Mouse (Mus musculus) monocyte, adult 5-6 weeks (primary cell): ENCODE measurements around the gene Odc1. TPM values are rescaled to one million over a fixed set of nuclear protein-coding genes. Genes with fewer than 3 reads are reported as not detected.
A peak's percentile ranks its signal among the peaks of the same experiment; 100 is the strongest.

Source experiments
- ATAC-seq: fragments of 153-309, 156-312 bp; replicated peaks from 2 replicates; pipeline ENCODE4 v1.8.0; 2017; ENCODE audit warnings: mild to moderate bottlenecking; ENCODE audit not compliant: low TSS enrichment, insufficient number of reproducible peaks, severe bottlenecking, poor library complexity, low FRiP score
- total RNA-seq: library from RNA; stranded (forward); fragments of 200-1000, 200-491, 200-594 nt; gene quantifications from 3 replicates; pipeline ENCODE4 v1.2.3, GENCODE M21; 2017

Odc1 gene
- 140 to 224 TPM (median 146 TPM) in 3 replicates for total RNA-seq

DNA sequence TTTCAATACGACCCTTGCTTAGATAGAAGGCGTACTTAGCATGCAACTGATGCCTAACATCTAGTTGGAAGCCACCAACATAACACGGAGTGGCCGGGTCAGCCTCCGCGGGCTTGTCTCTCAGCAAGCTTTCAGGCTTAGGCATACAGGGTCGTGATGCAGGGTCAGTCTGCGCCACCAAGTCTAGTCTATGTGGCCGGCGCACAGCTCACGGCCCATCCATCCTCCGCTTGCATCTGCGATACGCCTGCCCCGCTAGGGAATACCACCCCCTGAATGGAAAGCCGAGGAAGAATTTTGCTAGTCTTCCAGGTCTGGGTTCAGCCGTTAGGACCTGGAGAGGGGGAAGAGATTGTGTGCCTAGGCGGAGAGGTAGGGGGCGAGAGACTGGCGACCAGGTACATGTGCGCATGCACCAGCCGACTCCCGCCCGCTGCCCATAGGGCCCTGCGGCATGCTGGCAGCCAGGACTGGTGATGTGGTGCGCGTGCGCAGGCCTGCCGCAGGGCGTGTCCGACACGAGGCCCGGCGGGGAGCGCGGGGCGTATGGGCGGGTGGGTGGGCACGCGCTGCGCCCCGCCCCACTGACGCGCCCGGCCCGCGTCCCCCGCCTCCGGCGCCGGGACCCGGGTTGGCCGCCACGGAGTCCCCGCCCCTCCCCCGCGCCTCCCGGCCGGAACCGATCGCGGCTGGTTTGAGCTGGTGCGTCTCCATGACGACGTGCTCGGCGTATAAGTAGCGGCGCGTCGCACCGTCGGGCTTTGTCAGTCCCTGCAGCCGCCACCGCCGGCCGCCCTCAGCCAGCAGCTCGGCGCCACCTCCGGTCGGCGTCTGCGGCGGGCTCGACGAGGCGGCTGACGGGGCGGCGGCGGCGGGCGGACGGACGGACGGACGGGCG, at the start of gene Odc1:
TSS of gene Odc1 (plus strand) at position 586 of the 898 bp plus-strand sequence.
- peak; percentile 85 for ATAC-seq

DNA sequence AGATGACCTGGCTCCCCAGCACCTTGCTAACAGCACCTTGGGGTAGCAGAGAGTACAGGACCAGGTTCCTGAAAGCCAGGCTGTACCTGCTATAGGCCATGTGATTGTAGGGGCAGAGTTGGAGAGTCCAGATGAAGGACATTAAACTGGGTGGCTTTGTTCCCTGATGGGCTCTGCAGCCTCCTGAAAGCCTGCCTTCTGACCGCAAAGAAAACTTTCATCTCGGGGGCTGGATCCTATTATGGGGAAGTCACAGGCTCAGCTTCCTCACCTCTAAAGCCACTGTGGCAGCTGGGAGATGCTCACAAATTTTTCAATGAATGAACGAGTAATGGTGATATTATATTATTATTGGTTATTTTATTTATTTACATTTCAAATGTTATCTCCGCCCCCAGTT, 49.8 kb upstream of the Odc1 start:
- ATAC-seq, result no peak

DNA sequence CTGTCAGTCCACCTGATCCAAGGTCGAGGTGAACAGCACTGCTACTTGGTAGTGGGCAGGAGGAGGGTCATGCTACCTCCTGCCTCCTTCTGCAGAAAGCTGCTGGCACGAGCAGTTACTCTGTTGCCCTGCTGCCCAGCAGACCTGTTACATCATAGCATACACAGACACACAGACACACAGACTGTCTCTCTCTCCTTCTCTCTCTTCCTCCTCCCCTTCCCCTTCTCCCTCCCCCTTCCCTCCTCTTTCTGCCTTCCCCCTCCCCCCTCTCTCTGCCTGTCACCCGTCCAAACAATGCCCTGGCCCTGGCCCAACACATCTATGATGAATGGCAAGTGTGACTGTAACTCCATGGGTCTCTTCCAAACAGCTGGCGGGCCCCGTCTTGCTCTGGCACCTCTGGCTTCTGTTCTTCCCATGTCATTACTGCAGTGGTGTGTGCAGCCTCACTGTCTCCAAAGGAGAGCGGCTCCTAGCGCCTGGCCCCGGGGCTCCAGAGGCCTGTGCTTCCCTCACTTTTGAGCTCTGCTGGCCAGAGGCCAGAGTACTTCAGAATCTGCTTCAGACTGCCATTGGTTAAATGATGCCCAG, 48.6 kb upstream of the Odc1 start:
- ATAC-seq, result no peak

DNA sequence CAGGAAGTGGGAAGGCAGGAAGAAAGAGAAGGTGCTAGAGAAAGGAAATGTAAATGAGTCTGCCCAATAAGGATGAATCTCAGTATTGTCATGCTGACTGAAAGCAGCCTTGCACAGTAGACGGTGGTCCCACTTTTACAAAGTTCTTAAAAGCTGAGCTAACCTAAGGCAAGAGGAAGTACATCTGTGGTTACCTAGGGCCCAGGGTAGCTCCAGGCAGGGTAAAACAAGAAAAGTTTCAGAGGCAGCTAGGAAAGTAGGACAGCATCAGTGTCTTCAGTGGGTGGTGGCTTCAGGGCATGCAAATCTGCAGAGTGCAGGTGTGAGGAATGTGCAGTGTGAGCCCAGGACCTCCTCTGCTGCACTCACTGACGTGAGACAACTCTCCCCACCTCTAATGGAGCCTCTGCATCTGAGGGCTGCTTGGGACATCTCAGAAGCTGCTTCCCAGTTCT, 38.9 kb upstream of the Odc1 start:
- 0 out of 2 replicates have a peak, but pooled peaks have one; percentile 17 for ATAC-seq

DNA sequence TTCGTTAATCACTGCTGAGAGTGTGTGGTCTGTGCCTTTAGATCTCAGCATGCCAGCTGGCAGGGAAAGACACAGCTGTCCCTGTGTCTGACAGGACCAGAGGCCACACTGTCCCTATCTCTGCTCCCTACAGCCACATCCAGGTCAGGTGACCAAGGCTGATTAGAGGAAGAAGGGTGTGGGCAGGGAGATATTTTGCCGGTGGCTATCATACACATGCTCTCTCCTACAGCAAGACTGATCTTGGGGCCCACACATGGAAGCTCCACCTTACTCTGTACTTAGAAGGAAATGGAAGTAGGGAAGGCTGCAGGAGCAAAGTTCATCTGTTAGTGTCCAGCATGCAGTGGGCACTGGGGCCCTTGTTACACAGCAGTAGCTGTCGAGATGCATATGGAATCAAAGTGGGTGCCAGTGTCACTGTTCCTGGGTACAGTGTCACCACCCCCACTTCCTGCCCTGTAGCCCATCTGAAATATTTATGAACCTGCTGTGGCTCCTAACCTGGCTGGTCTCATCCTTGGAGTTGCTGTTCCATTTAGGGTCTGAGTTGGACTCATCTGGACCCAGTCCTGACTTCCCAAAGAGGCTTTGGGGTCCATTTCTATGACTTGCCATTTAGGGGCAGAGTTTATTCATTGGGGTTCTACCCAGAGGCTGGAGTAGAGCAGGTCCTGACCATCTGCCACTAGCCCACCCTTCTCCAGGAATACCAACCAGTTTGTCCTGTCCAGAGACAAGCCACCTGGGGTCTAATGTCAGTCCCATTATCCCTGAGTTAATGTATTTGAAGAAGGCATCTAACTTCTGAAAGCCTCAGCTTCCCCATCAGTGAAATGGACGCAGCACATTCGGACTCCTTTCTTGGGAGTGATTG, 38.2 kb upstream of the Odc1 start:
- no peak for ATAC-seq

DNA sequence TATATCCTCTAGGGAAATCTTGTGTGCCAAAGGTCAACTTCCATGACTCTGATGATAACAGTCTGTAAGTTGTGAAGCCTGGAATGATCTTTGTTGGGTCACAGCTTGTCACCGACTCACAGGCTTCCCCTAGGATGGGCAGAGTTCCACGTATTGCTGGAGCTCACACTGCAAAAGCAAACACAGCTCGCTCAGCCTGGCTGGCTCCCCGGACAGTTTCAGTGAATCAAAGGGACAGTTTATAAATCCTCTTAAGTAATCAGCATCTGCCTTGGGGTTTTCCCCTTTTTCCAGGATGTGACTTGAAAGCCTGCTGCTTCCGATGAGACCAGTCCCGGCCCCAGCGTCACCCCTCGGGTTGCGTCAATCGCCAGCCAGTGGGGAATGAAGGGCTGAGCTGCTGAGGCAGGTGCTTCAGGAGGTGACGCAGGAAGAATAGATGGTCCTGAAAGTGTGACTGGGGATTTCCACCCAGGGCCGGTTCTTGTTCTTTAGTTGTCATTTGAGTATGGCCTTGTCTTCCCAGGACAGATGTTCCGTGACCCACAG, 37.5 kb upstream of the Odc1 start:
- ATAC-seq, result no peak

DNA sequence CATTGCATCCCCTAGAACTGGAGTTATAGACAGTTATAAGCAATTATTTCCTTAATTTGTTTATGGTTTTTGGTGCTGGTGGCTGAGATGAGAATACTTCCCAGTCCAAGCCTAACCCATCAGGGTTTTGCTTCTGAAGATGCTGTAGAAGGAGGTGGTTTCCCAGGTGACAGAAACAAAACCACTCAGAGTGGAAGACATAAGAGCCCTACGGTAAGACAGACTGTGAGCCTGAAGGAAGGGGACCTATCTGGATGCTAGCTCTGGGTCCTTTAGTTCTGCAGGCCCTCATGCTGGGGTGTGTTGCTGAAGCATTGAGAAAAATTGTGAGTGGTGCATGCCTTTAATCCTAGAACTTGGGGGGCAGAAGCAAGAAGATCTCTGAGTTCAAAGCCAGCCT, 35.3 kb upstream of the Odc1 start:
- ATAC-seq, result no peak

DNA sequence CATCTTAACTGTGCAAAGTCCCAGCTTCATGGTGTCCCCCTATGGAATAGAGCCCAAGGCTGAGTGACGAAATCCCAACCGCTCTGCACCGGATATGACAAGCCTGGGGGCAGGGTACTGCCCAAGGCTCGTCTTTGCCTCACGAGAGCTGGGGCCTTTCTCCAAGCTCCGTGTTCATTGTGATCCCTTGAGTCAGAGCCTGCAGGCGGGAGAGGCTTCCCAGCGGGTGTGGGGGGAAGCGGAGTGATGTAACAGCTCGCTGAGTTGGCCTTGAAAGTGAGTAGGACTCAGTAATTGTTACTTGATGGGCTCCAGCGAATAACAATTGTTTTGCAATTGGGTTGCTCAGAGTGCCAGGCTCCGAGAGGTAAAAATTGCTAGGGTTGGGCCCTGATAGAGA, 34.4 kb upstream of the Odc1 start:
- no peak for ATAC-seq

DNA sequence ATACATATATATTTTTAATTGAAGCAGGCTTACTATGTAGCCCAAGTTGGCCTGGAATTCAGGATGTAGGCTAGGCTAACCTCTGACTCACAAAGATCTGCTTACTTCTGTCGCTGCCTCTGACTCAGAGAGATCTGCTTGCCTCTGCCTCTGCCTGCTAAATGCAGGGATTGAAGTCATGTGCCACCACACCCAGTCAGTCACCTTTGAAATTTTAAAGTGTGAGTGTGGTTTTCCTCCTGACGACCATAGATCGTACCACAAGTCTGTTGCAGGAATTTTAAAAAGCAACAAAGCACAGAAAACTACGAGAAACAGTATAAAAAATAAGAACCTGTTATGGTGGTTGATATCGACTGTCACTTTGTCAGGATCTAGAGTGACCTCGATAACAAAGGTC, 33.6 kb upstream of the Odc1 start:
- no peak for ATAC-seq

DNA sequence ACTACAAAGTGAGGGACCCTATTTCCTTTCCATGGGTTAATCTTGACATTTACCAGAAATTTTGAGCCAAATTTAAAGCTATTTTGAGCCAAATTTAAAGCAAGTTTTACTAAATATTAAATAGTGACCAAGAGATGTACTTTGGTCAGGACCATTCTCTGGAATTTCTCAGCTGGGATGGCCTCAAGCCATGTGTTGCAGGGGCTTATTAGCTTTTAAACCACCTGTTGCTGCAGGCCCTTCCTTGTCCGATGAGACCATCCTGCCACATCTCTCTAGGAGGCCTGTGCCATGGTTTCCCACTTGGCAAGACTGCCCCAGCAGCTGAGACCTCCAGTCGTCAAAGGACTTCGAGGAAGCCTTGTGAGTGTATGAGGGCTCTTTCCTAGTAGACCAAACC, 15.4 kb upstream of the Odc1 start:
- ATAC-seq, result no peak

DNA sequence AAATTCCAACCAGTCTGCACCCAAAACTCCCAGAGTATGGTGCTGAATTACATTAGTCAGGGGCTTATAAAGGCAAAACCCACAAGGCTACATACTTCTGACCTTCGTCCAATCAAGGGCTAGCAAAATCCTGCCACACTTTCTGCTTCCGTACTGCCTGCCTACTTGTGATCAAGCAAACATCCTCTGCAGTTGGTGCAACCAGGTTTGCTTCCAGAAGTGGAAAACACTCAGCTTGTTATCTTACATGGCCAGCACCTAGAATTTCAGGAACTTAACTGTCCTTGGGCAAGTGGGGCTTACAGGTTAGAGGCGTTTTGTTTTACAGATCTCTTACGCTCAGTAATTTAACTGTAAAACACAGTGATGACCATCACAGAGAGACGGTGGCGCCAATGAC, 14.9 kb upstream of the Odc1 start:
- no peak for ATAC-seq

DNA sequence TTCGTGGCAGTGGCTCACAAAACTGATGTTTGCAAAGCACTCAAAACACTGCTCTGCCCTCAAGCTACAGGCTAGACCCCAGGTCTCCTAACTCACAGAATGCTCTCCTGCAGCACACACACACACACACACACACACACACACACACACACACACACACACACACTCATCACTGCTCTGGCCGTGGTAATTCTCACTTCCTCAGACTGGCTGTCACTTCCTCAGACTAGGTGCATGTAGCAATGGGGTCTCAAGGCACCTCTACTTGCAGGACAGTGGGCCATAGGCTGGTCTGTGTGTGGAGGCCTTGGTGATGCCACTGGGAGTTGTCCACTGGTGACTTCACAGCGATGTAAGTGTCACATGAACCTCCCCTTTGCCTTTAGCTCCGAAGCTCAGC, 13.8 kb upstream of the Odc1 start:
- 0 out of 2 replicates have a peak, but pooled peaks have one; percentile 40 for ATAC-seq

DNA sequence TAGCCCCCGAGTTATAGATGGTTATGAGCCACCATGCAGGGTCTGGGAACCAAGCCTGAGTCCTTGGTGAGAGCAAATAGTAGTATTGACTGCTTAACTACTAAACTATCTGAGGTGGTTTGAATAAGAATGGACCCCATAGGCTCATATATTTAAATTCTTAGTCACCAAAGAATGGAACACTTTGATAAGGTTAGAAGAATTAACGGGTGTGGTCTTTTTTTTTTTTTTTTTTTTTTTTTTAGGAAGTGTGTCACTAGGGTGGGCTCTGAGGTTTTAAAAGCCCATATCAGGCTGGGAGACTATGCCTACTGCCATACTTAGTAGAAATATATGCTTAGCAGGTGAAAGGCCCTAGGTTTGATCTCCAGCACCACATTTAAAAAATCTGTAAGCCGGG, 8.4 kb upstream of the Odc1 start:
- ATAC-seq, result no peak

DNA sequence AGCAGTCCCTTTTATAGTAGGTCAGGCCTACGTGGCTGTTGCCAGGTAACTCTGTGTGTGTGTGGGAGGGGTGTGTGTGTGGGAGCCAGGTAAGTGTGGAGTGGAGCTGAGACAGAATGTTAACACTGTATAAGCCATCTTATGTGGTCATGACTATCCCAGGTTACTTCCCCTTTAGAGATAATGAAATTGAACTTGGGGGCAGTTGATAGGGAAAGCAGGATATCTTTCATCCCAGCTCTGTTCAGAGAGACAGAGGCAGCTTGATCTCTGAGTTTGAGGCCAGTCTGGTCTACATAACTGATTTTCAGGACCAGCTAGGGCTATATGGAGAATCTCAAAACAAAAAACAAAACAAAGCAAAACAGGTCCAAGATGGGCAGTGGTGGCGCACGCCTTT, 7.4 kb upstream of the Odc1 start:
- ATAC-seq, result no peak

DNA sequence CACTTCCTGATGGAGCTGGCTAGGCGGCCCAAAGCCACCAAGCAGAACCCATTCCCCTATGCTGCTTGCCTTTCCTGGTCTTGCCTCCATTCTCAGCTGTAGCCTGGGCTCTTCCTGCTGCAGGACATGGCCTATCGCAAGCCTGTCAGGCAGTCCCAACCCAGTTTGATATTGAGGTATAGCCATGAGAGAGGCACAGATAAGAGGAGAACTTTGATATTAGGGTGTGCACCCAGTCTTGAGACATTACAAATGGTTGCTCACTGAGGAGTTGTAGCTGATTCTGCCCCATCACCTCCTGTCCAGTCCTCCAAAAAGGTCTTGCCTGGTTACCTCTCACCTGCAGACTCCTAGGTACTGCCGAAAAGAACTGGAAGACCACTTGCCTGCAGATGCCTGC, 6.5 kb upstream of the Odc1 start:
- 0 out of 2 replicates have a peak, but pooled peaks have one; percentile 29 for ATAC-seq

DNA sequence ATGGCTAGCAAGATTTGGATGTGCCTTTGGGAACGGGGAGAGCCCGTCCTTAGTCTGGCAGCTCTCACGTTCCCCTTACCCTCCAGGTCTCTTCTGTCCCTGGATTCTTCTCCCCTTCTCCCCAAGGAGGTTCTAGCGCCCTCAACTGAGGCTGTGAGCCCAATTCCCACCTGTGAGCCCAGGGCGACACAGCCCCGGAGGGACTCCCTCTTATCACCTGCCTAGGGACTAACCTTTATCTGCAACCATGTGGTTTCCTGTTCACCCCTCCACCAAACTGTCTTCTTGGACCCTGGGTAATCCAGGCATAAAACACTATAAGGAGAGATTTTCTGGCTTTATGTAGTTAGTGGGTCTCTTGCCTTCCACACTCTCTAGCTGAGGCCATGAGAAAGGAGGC, 5.6 kb upstream of the Odc1 start:
- no peak for ATAC-seq

DNA sequence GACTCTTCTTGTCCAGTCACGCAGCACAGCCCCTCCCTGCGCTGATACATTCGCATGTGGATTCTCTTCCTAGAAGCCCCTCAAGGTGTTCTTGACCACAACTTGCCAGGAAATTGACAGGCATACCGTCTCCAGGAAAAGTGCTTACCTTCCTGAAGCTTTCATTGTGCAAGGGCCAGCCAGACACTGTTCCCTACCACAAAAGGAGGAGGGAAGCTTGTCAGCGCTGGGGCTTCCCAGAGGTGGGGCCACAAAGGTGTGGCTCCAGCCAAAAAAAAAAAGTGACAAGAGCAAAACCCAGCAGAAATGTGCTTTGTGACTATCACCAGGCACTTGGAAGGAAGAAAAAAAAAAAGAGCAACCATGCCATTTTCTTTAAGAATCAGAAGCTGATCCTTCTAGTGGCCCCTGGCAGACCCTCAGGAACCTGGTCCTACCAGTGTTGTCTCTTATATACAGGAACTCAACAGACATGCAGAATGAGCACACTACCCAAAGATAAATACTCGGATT, 4.5 kb upstream of the Odc1 start:
- no peak for ATAC-seq

DNA sequence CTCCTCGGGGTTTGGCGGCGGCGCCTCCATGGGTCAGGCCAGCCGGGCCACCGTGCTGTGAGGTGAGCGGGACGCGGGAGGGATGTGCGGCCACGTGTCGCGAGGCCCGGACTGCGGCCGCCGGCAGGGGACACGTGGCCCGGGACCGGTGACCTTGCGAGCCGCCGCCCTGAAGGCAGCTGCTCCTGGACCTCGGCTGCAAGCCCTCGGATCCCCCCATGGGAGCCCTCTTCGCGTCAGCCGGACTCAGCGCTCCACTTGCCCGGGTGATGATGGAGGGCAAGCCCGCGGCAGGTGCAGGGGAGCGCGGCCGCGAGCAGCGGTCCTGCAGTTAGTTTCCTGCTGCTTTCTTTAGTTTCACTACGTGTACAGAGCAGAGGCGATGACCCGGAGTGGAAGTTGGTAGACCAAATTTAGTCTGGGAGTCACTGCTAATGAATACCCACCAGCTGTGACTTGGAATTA, 545 bp downstream of the Odc1 start:
- no peak for ATAC-seq

DNA sequence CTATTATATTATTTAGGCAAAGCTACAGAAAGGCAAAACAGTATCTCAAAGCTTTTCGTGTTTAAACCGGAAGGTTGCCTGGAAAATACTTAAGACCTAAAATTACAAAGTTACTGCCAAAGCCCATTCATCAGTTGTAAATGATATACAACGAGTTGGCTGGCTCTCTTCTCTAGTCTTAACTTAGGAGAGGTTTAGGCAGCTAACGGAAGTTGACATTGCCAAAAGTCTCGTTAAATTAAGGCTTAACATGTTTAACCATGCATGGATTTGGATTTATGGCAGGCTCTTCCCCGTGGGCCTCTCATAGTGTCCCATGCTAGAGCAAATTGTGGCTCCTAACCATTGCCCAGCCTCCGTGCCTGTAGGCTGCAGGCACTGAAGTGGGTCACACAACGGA, 1.3 kb downstream of the Odc1 start:
- ATAC-seq, result no peak
